Mouse (Mus musculus): Measurements from ENCODE around the gene Mau2. TPM values are rescaled to one million over a fixed set of nuclear protein-coding genes. Genes with fewer than 3 reads are reported as not detected.

Gene Mau2
- polyA plus RNA-seq, 1 experiment, result 46.0 TPM

- Histone ChIP-seq H3K36me3 (ENCODE audit: control insufficient read depth, insufficient read depth, low read length) (no peaks in the 10 kb centered on the region), H3K4me3 (ENCODE audit: control insufficient read depth, low read depth, low read length) (no peak overlapping the region), H3K27me3 (ENCODE audit: control insufficient read depth, insufficient read depth, low read length) (no peaks in the 10 kb centered on the region), H3K4me1 (ENCODE audit: control insufficient read depth, insufficient read depth, low read length) (peaks cover 10% of the 10 kb centered on the region), H3K27ac (ENCODE audit: control insufficient read depth, insufficient read depth, low read depth, low read length) (no peak overlapping the region)
- TF ChIP-seq CTCF (IDR thresholded peaks at IDR 0.05; ENCODE audit: control insufficient read depth, insufficient read depth, insufficient replicate concordance, low read depth, low read length) (no peak), POLR2A (IDR thresholded peaks at IDR 0.05; ENCODE audit: control insufficient read depth, low read depth, low read length) (no peak)
These were observed 71.7 kb downstream of the Mau2 start for GRCm38 (mm10) chr8:69970880-69971279.

GRCm38 (mm10) chr8:69967291-69967933, 75.1 kb downstream of the Mau2 start:
- TF ChIP-seq CTCF (IDR thresholded peaks at IDR 0.05; ENCODE audit: control insufficient read depth, insufficient read depth, insufficient replicate concordance, low read depth, low read length), result no peak
- TF ChIP-seq POLR2A (IDR thresholded peaks at IDR 0.05; ENCODE audit: control insufficient read depth, low read depth, low read length), result no peak
- H3K27me3 ChIP-seq (ENCODE audit: control insufficient read depth, insufficient read depth, low read length), result no peaks in the 10 kb centered on the region
- no peaks in the 10 kb centered on the region for H3K36me3 ChIP-seq (ENCODE audit: control insufficient read depth, insufficient read depth, low read length)
- H3K4me3 ChIP-seq (ENCODE audit: control insufficient read depth, low read depth, low read length), result no peak overlapping the region
- H3K27ac ChIP-seq (ENCODE audit: control insufficient read depth, insufficient read depth, low read depth, low read length), result no peak overlapping the region
- H3K4me1 ChIP-seq (ENCODE audit: control insufficient read depth, insufficient read depth, low read length), result no peaks in the 10 kb centered on the region

Other genes with a start within 250 kb of the Mau2 start
- gene Gmip, start 234.1 kb downstream of the Mau2 start, polyA plus RNA-seq (2012; rRNA removed), result 4.4 and 4.5 TPM in 2 replicates
- gene Lpar2, start 220.3 kb downstream of the Mau2 start, polyA plus RNA-seq (2012; rRNA removed), result 7.9 and 10.1 TPM in 2 replicates
- gene Pbx4, start 210.2 kb downstream of the Mau2 start, polyA plus RNA-seq (2012; rRNA removed), result 187 and 222 TPM in 2 replicates
- gene Cilp2, start 155.0 kb downstream of the Mau2 start, polyA plus RNA-seq (2012; rRNA removed), result 0.36 and 0.51 TPM in 2 replicates
- gene Tssk6, start 140.6 kb downstream of the Mau2 start, polyA plus RNA-seq (2012; rRNA removed), result 844 and 936 TPM in 2 replicates
- gene Ndufa13, start 140.2 kb downstream of the Mau2 start, polyA plus RNA-seq (2012; rRNA removed), result 122 and 131 TPM in 2 replicates
- gene Yjefn3, start 140.0 kb downstream of the Mau2 start, polyA plus RNA-seq (2012; rRNA removed), result 0.95 TPM in 2 replicates
- 80.8 and 84.9 TPM in 2 replicates for gene Gatad2a, start 46.4 kb downstream of the Mau2 start, polyA plus RNA-seq (2012; rRNA removed)
- gene Sugp1, start 79 bp upstream of the Mau2 start, polyA plus RNA-seq (2012; rRNA removed), result 32.5 and 34.5 TPM in 2 replicates
- 11.0 and 14.1 TPM in 2 replicates for gene Tm6sf2, start 30.2 kb upstream of the Mau2 start, polyA plus RNA-seq (2012; rRNA removed)
- gene Hapln4, start 40.7 kb upstream of the Mau2 start, polyA plus RNA-seq (2012; rRNA removed), result 0.23 and 0.31 TPM in 2 replicates
- gene Ncan, start 78.1 kb upstream of the Mau2 start, polyA plus RNA-seq (2012; rRNA removed), result 7.3 and 8.9 TPM in 2 replicates
- gene Nr2c2ap, start 88.6 kb upstream of the Mau2 start, polyA plus RNA-seq (2012; rRNA removed), result 3.8 and 4.8 TPM in 2 replicates
- gene Rfxank, start 96.4 kb upstream of the Mau2 start, polyA plus RNA-seq (2012; rRNA removed), result 19.1 TPM in 2 replicates
- 104 and 117 TPM in 2 replicates for gene Borcs8, start 96.8 kb upstream of the Mau2 start, polyA plus RNA-seq (2012; rRNA removed)
- gene Mef2b, start 97.0 kb upstream of the Mau2 start, polyA plus RNA-seq (2012; rRNA removed), result 2.6 and 3.7 TPM in 2 replicates
- 13.4 and 17.7 TPM in 2 replicates for gene Tmem161a, start 129.6 kb upstream of the Mau2 start, polyA plus RNA-seq (2012; rRNA removed)
- 11.8 and 12.3 TPM in 2 replicates for gene Slc25a42, start 169.6 kb upstream of the Mau2 start, polyA plus RNA-seq (2012; rRNA removed)
- gene Sugp2, start 191.5 kb upstream of the Mau2 start, polyA plus RNA-seq (2012; rRNA removed), result 206 and 208 TPM in 2 replicates
- 5.4 and 5.5 TPM in 2 replicates for gene Armc6, start 191.7 kb upstream of the Mau2 start, polyA plus RNA-seq (2012; rRNA removed)
- 7.3 and 9.8 TPM in 2 replicates for gene Homer3, start 240.1 kb upstream of the Mau2 start, polyA plus RNA-seq (2012; rRNA removed)